Mouse (Mus musculus): ENCODE data around the gene Med22. TPM values are rescaled to one million over a fixed set of nuclear protein-coding genes. Genes with fewer than 3 reads are reported as not detected.

Med22 gene
- total RNA-seq, 2 experiments from 2014 or later: 44.6 to 46.5 TPM

DNA sequence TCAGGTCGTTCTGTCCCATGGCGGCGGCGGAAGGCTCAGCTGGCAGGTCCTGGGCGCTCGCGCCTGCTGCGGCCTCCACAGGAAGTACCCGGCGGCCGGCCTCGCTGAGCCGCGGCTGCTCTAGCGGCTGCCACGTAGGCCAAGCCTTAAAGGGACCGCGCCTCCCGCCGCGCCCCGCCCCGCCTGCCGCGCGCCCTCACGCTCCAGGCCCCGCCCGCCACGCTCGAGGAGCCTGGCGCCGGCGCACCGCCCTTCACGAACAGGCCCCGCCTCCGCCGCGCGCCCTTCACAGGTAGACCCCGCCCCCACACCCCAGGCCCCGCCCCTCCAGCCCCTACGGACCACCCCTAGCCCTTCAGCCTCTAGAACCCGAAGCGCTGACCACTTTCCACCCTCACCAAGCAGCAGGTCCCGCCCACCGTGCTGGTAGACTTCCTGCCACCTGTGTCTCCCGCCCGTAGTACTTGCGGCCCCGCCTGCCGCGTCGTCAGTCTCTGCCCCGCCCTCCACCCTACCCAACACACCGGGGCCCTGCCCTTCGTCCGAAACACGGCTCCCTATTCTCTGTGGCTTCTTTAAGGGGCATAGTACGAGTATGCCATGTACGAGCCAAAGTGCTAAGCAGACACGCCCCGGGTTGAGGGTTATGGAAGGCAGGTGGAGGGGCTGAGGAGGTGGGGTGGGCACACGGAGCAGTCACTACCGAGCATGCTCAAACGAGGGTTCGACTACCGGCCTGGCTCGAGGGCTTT, 23.0 kb upstream of the Med22 start, which contains the start of the genes Surf4 and Stkld1:
Gene Surf4, minus strand, starts transcription at position 625 of the 752 bp plus-strand sequence.
Gene Stkld1, plus strand, starts transcription at position 744 of the 752 bp plus-strand sequence.
- no peak; the same call in 1 of the 2 replicates for TF ChIP-seq CTCF (conservative IDR thresholded peaks at IDR 0.05)
- peak within 1 kb of the TSS; percentile 93 for H3K27ac ChIP-seq
- DNase-seq (ENCODE audit: low spot score in 2 of 2): peak; percentile 90
- H3K4me3 ChIP-seq: peak within 1 kb of the TSS; percentile 94

DNA sequence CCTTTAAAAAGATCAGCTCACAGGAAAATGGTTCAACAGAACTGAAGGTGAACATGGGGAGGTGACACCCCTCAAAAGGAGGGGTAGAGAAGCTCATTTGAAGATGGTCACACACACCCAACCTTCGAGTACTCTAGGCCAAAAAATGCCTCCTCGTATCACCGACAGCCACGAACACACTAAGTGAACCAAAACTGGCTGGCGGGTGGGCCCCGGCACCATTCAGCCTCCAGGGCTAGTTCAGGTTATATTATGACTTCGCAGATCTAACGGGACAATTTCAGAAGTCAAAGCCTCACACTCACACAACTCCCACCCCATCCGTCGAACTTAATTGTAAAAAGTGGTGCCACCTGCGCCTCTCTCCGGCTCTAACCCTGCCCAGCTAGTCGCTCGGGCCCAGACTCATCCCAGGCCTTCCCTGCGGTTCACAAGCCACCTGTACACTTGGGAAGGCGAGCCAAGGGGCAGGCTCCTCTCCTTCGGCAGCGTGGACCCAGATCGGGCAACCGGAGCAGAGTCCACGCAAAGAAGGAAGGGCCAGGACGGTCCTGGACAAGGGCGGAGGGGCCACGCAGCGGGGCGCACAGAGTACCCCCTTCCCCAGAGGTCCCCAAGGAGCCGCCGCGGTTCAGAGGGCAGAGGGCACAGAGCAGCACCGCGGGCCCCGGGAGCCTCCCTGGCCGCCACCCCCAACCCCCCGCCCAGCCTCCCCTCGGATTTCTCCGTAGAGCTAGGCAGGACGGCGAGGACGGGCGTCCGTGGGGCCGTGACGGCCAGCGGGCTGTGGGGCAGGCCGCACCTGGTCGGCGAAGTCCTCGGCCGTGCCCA, 22.2 kb upstream of the Med22 start:
- peak overlapping the region; percentile 93 for H3K27ac ChIP-seq
- H3K4me3 ChIP-seq: peak overlapping the region; percentile 94
- no peak for TF ChIP-seq CTCF (conservative IDR thresholded peaks at IDR 0.05)
- no peak for DNase-seq (ENCODE audit: low spot score in 2 of 2)

DNA sequence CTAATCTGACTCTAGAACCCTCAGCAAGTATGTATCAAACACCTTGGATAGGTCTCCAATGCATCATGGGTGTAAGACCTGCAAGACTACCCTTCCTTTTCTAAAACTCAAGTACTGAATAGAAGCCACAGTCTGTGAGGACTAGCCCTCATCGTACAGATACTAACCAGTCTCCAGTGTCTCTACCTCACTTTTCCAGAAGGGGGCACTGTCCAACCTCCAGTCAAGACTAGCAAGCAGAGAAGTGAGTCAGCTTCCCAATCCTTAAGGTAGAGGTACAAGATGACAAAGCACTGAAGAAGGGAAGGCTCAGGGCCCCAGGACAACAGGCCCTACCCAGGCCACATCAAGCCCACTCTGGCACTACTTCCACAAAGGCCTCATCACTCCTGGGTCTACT, 19.9 kb upstream of the Med22 start:
- Histone ChIP-seq H3K4me3 (no peak overlapping the region), H3K27ac (peak overlapping the region; percentile 15; the same call in 1 of the 2 replicates)
- peak; percentile 84 for TF ChIP-seq CTCF (conservative IDR thresholded peaks at IDR 0.05)
- DNase-seq (ENCODE audit: low spot score in 2 of 2): peak; percentile 68 to 69

DNA sequence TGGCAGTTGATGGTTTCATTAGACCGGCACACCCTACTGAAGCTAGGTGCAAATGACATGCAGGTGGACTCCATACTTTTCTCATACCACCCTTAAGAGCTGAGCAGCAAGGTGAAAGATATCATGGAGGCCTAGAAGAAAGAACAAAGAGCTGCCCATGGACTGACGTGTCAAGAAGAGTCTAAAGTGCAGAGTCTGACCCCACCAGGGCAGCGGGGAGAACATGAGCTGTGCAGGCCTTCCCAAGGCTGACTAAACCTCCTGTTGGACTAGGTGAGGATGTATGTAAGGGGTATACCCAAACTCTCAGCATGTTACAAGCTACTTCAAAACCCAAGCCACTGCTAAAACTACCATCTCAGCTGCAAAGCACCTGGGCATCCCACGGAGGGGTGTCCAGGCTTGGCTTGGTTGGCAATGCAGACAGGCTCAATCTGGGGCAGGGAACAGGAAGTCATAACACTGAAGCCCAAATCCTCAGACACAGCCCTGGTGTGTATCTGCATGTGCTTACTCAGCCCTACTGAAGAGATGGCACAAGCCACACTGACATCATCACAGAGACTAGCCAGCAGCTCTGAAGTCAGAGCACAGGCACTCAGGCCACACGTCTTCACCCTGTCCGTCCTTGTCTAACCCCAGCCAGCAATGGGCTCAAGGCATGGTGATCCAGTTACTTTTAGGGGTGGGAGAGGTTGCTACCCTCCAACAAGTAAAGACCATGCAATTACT, 17.4 kb upstream of the Med22 start:
- TF ChIP-seq CTCF (conservative IDR thresholded peaks at IDR 0.05): no peak
- DNase-seq (ENCODE audit: low spot score in 2 of 2): no peak
- Histone ChIP-seq H3K4me3 (no peak overlapping the region), H3K27ac (no peak overlapping the region)

DNA sequence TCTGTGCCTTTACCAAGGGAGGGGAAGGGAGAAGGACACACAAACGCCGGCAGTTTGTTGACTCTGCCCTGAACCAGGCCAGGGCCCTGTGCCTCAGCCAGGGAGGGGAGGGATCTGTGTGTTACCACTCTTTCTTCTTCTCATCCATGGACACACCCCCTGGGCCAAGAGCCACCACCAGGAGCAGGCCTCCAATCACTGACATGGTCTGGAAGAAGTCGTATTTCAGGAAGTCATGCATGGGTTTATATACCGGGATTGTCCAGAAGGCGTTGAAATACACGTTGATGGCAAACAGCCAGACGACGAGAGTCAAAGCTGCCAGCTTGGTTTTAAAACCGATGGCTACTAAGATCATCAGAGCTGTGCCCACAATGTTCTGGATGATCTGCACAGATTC, 11.3 kb upstream of the Med22 start:
- H3K27ac ChIP-seq: no peak overlapping the region
- no peak overlapping the region for H3K4me3 ChIP-seq
- TF ChIP-seq CTCF (conservative IDR thresholded peaks at IDR 0.05): no peak
- DNase-seq (ENCODE audit: low spot score in 2 of 2): no peak

DNA sequence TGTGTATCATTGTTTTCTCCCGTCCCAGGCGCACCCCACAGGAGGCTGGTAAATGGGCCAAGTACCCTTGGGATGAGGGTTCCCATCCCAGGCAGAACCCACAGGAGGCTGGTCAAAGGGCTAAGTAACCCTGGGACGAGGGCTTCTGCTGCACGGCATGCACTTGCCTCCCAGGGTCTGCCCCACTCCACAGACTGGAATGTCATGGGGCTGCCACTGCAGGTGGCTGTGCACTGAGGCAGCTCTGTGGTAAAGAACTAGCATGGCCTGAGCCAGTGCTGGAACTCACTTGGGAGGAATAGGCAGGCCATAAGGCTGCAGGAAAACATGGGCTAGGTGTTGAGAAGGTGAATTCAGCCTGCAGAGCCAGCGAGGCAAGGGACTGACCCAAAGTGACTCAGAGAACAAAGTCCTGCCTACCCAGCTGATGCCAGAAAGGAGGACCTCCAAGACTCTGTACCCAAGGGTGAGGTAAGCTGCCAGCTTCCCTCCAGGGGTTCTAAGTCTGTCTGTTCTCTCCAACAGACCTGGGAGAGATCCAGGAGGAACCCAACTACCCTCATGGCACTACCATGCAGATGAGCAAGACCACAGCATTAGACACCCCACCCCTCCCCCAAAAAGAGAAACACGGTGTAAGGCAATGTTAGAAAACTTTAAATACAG, 9.8 kb upstream of the Med22 start:
- H3K4me3 ChIP-seq: no peak overlapping the region
- TF ChIP-seq CTCF (conservative IDR thresholded peaks at IDR 0.05): no peak
- no peak overlapping the region for H3K27ac ChIP-seq
- DNase-seq (ENCODE audit: low spot score in 2 of 2): no peak

DNA sequence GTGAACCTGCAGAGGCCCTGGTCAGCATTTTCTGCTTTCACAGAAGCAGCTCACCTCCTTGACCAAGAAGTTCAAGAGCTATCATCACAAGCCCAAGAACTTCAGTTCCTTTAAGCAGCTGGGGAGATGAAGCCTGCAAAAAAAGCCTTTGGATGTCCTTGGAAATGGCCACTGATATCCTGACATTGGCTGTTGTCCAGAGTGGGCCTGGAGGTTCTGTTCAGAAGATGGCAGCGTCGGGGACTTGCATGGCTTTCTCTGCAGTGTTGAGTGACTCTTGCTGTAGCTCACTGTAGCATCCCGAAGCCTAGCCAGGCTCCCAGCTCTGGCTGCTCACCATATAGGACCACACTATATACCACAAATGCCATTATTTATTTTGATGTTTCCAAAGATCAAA, 9.2 kb upstream of the Med22 start:
- TF ChIP-seq CTCF (conservative IDR thresholded peaks at IDR 0.05): no peak
- H3K4me3 ChIP-seq: no peak overlapping the region
- H3K27ac ChIP-seq: no peak overlapping the region
- no peak for DNase-seq (ENCODE audit: low spot score in 2 of 2)

DNA sequence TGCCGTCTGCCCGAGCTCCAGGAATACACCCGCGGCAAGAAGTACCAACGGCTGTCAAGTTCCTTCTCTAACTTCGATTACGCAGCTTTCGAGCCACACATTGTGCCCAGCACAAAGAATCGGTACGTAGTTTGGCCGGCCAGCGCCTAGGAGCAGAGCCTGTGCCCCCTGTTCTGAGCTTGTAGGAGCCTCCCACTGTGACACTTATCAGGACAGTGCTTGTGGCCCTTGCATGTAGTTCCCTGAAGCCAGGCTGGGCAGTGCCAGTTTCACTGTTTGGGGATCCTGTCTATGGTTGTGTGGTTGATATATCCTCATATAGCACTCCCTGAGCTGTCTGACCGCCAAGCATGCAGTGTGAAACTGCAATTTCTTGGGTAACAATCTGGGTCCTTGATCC, 6.3 kb upstream of the Med22 start:
- no peak for TF ChIP-seq CTCF (conservative IDR thresholded peaks at IDR 0.05)
- DNase-seq (ENCODE audit: low spot score in 2 of 2): no peak
- peak overlapping the region; percentile 95 for H3K4me3 ChIP-seq
- H3K27ac ChIP-seq: peak overlapping the region; percentile 94

DNA sequence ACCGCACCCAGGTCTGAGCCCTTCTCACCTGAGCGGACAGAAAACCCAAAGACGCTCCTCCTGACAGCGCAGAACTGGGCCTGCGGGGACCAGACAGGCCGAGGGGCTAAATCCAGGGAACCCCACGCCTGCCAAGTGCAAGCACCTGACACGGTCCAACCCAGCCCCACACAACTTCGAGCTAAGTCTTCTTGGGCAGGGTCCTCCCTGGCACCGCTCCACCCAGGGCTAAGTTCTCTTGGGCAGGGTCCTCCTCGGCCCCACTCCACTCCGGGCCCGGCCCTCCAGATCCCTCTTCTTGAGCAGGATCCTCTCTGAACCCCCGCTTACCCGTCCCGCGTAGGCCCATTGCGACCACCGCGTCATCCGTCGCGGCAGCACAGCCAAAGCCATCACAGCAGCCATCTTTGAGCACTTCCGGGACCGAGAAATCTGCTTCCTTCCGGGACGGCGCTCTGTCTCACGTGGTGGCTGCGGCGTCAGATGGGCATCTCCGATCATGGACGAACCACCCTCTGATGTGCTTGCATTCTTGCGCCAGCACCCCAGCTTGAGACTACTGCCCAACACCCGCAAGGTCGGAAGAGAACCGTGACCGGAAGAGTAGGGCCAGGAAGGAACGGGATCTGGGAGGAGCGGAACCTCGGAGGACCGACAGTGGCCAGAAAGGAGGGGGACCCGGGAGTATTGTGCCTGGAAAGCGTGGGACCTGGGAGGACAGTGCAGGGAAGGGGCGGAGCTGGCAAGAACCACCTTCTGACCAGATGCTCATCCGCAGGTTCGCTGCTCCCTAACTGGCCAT, 5.7 kb upstream of the Med22 start, which contains the start of the genes Surf2 and Surf1:
Gene Surf2, plus strand, starts transcription at position 441 of the 802 bp plus-strand sequence.
Gene Surf1, minus strand, starts transcription at position 604 of the 802 bp plus-strand sequence.
- DNase-seq (ENCODE audit: low spot score in 2 of 2): peak; percentile 85 to 86
- H3K27ac ChIP-seq: peak within 1 kb of the TSS; percentile 94
- H3K4me3 ChIP-seq: peak within 1 kb of the TSS; percentile 95
- TF ChIP-seq CTCF (conservative IDR thresholded peaks at IDR 0.05): no peak

DNA sequence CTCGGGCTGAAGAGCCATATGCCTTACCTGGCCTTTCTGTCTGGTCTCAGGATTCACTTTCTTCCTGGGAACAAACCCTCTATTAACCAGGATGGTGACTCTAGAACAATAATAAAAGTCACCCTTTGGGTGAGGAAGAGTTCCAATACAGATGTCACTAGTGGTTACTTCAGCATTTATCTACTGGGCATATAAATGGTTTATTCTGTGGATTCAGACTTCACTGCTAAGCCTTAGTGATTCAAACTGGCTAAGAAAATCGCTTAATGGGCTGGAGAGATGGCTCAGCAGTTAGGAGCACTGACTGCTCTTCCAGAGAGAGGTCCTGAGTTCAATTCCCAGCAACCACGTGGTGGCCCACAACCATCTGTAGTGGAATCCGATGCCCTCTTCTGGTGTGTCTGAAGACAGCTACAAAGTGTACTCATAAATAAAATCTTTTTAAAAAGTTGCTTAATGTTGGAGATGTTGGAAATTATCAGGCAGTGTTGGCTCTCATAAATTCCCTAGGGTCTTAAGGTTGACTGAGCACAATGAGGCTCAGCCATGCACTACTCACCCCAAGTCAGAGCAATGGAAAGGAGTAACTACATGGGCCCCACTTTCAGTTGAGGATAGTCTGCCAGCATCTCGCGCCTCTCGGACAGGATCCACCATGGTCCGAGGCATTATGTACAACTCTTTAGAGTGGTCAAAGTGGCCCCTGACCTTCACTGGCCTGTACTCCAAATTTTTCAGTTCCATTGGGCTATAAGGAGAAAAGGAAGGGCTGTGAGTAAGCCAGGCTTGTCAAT, 3.9 kb upstream of the Med22 start:
- Histone ChIP-seq H3K27ac (no peak overlapping the region), H3K4me3 (no peak overlapping the region)
- TF ChIP-seq CTCF (conservative IDR thresholded peaks at IDR 0.05): peak; percentile 34
- no peak for DNase-seq (ENCODE audit: low spot score in 2 of 2)
